Mouse (Mus musculus): ENCODE measurements around the gene Naip1. TPM values are rescaled to one million over a fixed set of nuclear protein-coding genes. Genes with fewer than 3 reads are reported as not detected.
"Not testable (repeated sequence)": the region's sequence is repeated elsewhere in the genome, so short reads cannot be mapped to it uniquely, and the experiment has no call there.

Gene Naip1
- not detected in 2 replicates for polyA plus RNA-seq (2015; fragmentation: Nextera tagmentation; extraction: Ambion mirVana)

GRCm38 (mm10) chr13:100452415-100453127 is at the start of gene Naip1:
Naip1 (minus strand) TSS chr13:100452869.
- H3K27me3 ChIP-seq (ENCODE audit: insufficient read depth, low read length); ATAC-seq (ENCODE audit: low FRiP score, low TSS enrichment); H3K4me2 ChIP-seq (replicated peaks; ENCODE audit: low read depth, low read length); H3K27ac ChIP-seq (ENCODE audit: low read length); H3K36me3 ChIP-seq (ENCODE audit: insufficient read depth, low read length); H3K4me3 ChIP-seq (ENCODE audit: low read length); H3K9me3 ChIP-seq (ENCODE audit: low read length); H3K9ac ChIP-seq (replicated peaks; ENCODE audit: low read length); H3K4me1 ChIP-seq (ENCODE audit: insufficient read depth, low read length): not testable (repeated sequence)
- WGBS, result 79% methylated on average over 8 of the region's 8 CpGs

GRCm38 (mm10) chr13:100499625-100500024 is 47.0 kb upstream of the Naip1 start:
- not testable (repeated sequence) for H3K4me3 ChIP-seq (ENCODE audit: low read length); H3K27me3 ChIP-seq (ENCODE audit: insufficient read depth, low read length); H3K27ac ChIP-seq (ENCODE audit: low read length); H3K4me1 ChIP-seq (ENCODE audit: insufficient read depth, low read length); H3K9me3 ChIP-seq (ENCODE audit: low read length); H3K4me2 ChIP-seq (replicated peaks; ENCODE audit: low read depth, low read length); H3K36me3 ChIP-seq (ENCODE audit: insufficient read depth, low read length); ATAC-seq (ENCODE audit: low FRiP score, low TSS enrichment); H3K9ac ChIP-seq (replicated peaks; ENCODE audit: low read length)

GRCm38 (mm10) chr13:100495337-100495736 is 42.7 kb upstream of the Naip1 start:
- ATAC-seq (ENCODE audit: low FRiP score, low TSS enrichment), result no peak
- peaks cover 9% of the 10 kb centered on the region for H3K4me1 ChIP-seq (ENCODE audit: insufficient read depth, low read length)
- H3K4me2 ChIP-seq (replicated peaks; ENCODE audit: low read depth, low read length), result no peak overlapping the region
- H3K9ac ChIP-seq (replicated peaks; ENCODE audit: low read length), result no peak overlapping the region
- no peak overlapping the region for H3K27ac ChIP-seq (ENCODE audit: low read length)
- WGBS, result 84% methylated on average over 4 of the region's 4 CpGs
- H3K27me3 ChIP-seq (ENCODE audit: insufficient read depth, low read length), result no peaks in the 10 kb centered on the region
- no peaks in the 10 kb centered on the region for H3K9me3 ChIP-seq (ENCODE audit: low read length)
- no peaks in the 10 kb centered on the region for H3K36me3 ChIP-seq (ENCODE audit: insufficient read depth, low read length)
- no peak overlapping the region for H3K4me3 ChIP-seq (ENCODE audit: low read length)

GRCm38 (mm10) chr13:100494370-100494769 is 41.7 kb upstream of the Naip1 start:
- WGBS, result 63% methylated on average over 8 of the region's 8 CpGs
- H3K4me1 ChIP-seq (ENCODE audit: insufficient read depth, low read length); H3K4me2 ChIP-seq (replicated peaks; ENCODE audit: low read depth, low read length); H3K9ac ChIP-seq (replicated peaks; ENCODE audit: low read length); ATAC-seq (ENCODE audit: low FRiP score, low TSS enrichment); H3K4me3 ChIP-seq (ENCODE audit: low read length); H3K27ac ChIP-seq (ENCODE audit: low read length); H3K36me3 ChIP-seq (ENCODE audit: insufficient read depth, low read length); H3K27me3 ChIP-seq (ENCODE audit: insufficient read depth, low read length); H3K9me3 ChIP-seq (ENCODE audit: low read length): not testable (repeated sequence)

- Histone ChIP-seq H3K36me3 (ENCODE audit: insufficient read depth, low read length) (peaks cover 4% of the 10 kb centered on the region; the same call in 1 of the 2 replicates), H3K9me3 (ENCODE audit: low read length) (no peaks in the 10 kb centered on the region), H3K27ac (ENCODE audit: low read length) (no peak overlapping the region), H3K4me3 (ENCODE audit: low read length) (no peak overlapping the region), H3K27me3 (ENCODE audit: insufficient read depth, low read length) (no peaks in the 10 kb centered on the region), H3K9ac (replicated peaks; ENCODE audit: low read length) (no peak overlapping the region), H3K4me2 (replicated peaks; ENCODE audit: low read depth, low read length) (no peak overlapping the region), H3K4me1 (ENCODE audit: insufficient read depth, low read length) (peaks cover 9% of the 10 kb centered on the region)
- 62% methylated on average over 8 of the region's 8 CpGs for WGBS
- no peak for ATAC-seq (ENCODE audit: low FRiP score, low TSS enrichment)
Observed at GRCm38 (mm10) chr13:100493313-100493712, 40.6 kb upstream of the Naip1 start.

- Histone ChIP-seq H3K9me3 (ENCODE audit: low read length) (no peaks in the 10 kb centered on the region), H3K4me2 (replicated peaks; ENCODE audit: low read depth, low read length) (peak within 1 kb of the TSS; percentile 84), H3K27ac (ENCODE audit: low read length) (peak within 1 kb of the TSS; percentile 90), H3K9ac (replicated peaks; ENCODE audit: low read length) (peak within 1 kb of the TSS; percentile 93), H3K27me3 (ENCODE audit: insufficient read depth, low read length) (no peaks in the 10 kb centered on the region), H3K36me3 (ENCODE audit: insufficient read depth, low read length) (peaks cover 12% of the 10 kb centered on the region), H3K4me1 (ENCODE audit: insufficient read depth, low read length) (peaks cover 9% of the 10 kb centered on the region), H3K4me3 (ENCODE audit: low read length) (peak within 1 kb of the TSS; percentile 99)
- peak; percentile 87 for ATAC-seq (ENCODE audit: low FRiP score, low TSS enrichment)
- under 1% methylated on average over 51 of the region's 51 CpGs for WGBS
Observed at GRCm38 (mm10) chr13:100492061-100492787, 39.6 kb upstream of the Naip1 start, which contains the start of gene Gtf2h2. Gtf2h2 (minus strand) TSS chr13:100492579.

GRCm38 (mm10) chr13:100491623-100492022 is 39.0 kb upstream of the Naip1 start:
- peak overlapping the region; percentile 90 for H3K27ac ChIP-seq (ENCODE audit: low read length)
- H3K4me2 ChIP-seq (replicated peaks; ENCODE audit: low read depth, low read length), result peak overlapping the region; percentile 84
- H3K27me3 ChIP-seq (ENCODE audit: insufficient read depth, low read length), result no peaks in the 10 kb centered on the region
- peaks cover 14% of the 10 kb centered on the region for H3K36me3 ChIP-seq (ENCODE audit: insufficient read depth, low read length)
- H3K4me1 ChIP-seq (ENCODE audit: insufficient read depth, low read length), result peaks cover 9% of the 10 kb centered on the region
- no peaks in the 10 kb centered on the region for H3K9me3 ChIP-seq (ENCODE audit: low read length)
- H3K9ac ChIP-seq (replicated peaks; ENCODE audit: low read length), result peak overlapping the region; percentile 93
- ATAC-seq (ENCODE audit: low FRiP score, low TSS enrichment), result no peak
- WGBS, result 15% methylated on average over 6 of the region's 6 CpGs
- H3K4me3 ChIP-seq (ENCODE audit: low read length), result peak overlapping the region; percentile 99

- H3K9ac ChIP-seq (replicated peaks; ENCODE audit: low read length), result no peak overlapping the region
- peaks cover 9% of the 10 kb centered on the region for H3K4me1 ChIP-seq (ENCODE audit: insufficient read depth, low read length)
- no peaks in the 10 kb centered on the region for H3K9me3 ChIP-seq (ENCODE audit: low read length)
- no peak overlapping the region for H3K27ac ChIP-seq (ENCODE audit: low read length)
- H3K4me2 ChIP-seq (replicated peaks; ENCODE audit: low read depth, low read length), result no peak overlapping the region
- 83% methylated on average over 5 of the region's 5 CpGs for WGBS
- ATAC-seq (ENCODE audit: low FRiP score, low TSS enrichment), result no peak
- no peak overlapping the region for H3K4me3 ChIP-seq (ENCODE audit: low read length)
- no peaks in the 10 kb centered on the region for H3K27me3 ChIP-seq (ENCODE audit: insufficient read depth, low read length)
- peaks cover 17% of the 10 kb centered on the region for H3K36me3 ChIP-seq (ENCODE audit: insufficient read depth, low read length)
Observed at GRCm38 (mm10) chr13:100490424-100490823, 37.8 kb upstream of the Naip1 start.

- Histone ChIP-seq H3K27ac (ENCODE audit: low read length) (no peak overlapping the region), H3K9ac (replicated peaks; ENCODE audit: low read length) (no peak overlapping the region), H3K4me3 (ENCODE audit: low read length) (no peak overlapping the region), H3K9me3 (ENCODE audit: low read length) (no peaks in the 10 kb centered on the region), H3K4me1 (ENCODE audit: insufficient read depth, low read length) (no peaks in the 10 kb centered on the region), H3K36me3 (ENCODE audit: insufficient read depth, low read length) (peaks cover 36% of the 10 kb centered on the region), H3K4me2 (replicated peaks; ENCODE audit: low read depth, low read length) (no peak overlapping the region), H3K27me3 (ENCODE audit: insufficient read depth, low read length) (no peaks in the 10 kb centered on the region)
- 41% methylated on average over 7 of the region's 7 CpGs for WGBS
- peak; percentile 57 for ATAC-seq (ENCODE audit: low FRiP score, low TSS enrichment)
Observed at GRCm38 (mm10) chr13:100483610-100484009, 30.9 kb upstream of the Naip1 start.
